Mouse (Mus musculus) lung, adult 2 months (tissue): ENCODE results near the gene Cln3.

ENCODE experiments used
- CTCF ChIP-seq: fragments of 200-500 bp; IDR thresholded peaks from 2 replicates; pipeline ENCODE4 v1.5.1; 2011; ENCODE audit warnings: mild to moderate bottlenecking, low read length, control low read depth; ENCODE audit not compliant: insufficient read depth
- POLR2A ChIP-seq: fragments of 200-500 bp; IDR thresholded peaks from 2 replicates; pipeline ENCODE4 v1.6.1; 2011; ENCODE audit warnings: low read depth, mild to moderate bottlenecking, control low read depth, low read length, borderline replicate concordance; ENCODE audit errors: extremely low read depth

DNA sequence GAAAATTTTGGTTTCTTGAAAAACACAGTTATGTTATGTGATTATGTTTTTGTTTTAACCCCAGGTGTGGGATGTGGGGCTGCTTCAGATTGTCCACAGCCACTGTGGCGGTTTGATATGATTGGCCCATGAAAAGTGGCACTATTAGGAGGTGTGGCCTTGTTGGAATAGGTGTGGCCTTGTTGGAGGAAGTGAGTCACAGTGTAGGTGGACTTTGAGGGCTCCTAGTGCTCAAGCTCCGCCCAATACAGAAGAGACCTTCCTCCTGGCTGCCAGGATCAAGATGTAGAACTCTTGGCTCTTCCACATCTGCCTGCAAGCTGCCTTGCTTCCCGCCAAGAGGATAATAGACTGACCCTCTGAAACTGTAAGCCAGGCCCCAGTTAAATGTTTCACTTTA lies 27.1 kb upstream of the Cln3 start:
- no peak for TF ChIP-seq POLR2A
- no peak for TF ChIP-seq CTCF
